Comparison of ENCODE assay signal across 12 mouse cellular contexts in genomic region chr12:12871272-12871671, GRCm38 (mm10).
DNase-seq lines count a peak whose midpoint lies in the region; ATAC-seq lines count a peak whose summit lies in the region.
"Had no signal": no experiment of that assay in that cellular context is flagged by ENCODE, and none has a peak within 500 bp of the region (broad histone marks: within the 10 kb centered on the region; RNA-seq: fewer than 3 reads in every experiment).

No protein-coding gene starts in this region.

- no peaks in the 10 kb centered on the region for H3K36me3 ChIP-seq in forebrain, embryonic 13.5 days (ENCODE audit: poor library complexity, severe bottlenecking)
- no peaks in the 10 kb centered on the region for H3K36me3 ChIP-seq in forebrain, embryonic 11.5 days (ENCODE audit: control insufficient read depth, insufficient read depth, low read length)
- H3K36me3 ChIP-seq in liver, embryonic 12.5 days, result no peaks in the 10 kb centered on the region

- H3K4me2 ChIP-seq in forebrain, embryonic 13.5 days, result no peak overlapping the region
- no peak overlapping the region for H3K4me2 ChIP-seq in forebrain, embryonic 11.5 days (ENCODE audit: low read depth, low read length, severe bottlenecking)
- no peak overlapping the region for H3K4me2 ChIP-seq in liver, embryonic 12.5 days

- no peak for DNase-seq in forebrain, embryonic 11.5 days (ENCODE audit: low spot score)
- DNase-seq in testis, postnatal 14 days (ENCODE audit: low spot score), result peak; percentile 11
- DNase-seq in testis, postnatal 10 days (ENCODE audit: low spot score), result no peak
- DNase-seq in left cerebral cortex, postnatal 14 days (ENCODE audit: low spot score in 2 of 2), result peak; percentile 22 to 49
- peak; percentile 57 for DNase-seq in right cerebral cortex, postnatal 4 days
- DNase-seq: heart, postnatal 14 days; thymus, postnatal 14 days had no signal

- H3K9me3 ChIP-seq in forebrain, embryonic 13.5 days (replicated peaks), result no peaks in the 10 kb centered on the region
- H3K9me3 ChIP-seq in forebrain, embryonic 11.5 days (ENCODE audit: control insufficient read depth, low read length), result no peaks in the 10 kb centered on the region
- H3K9me3 ChIP-seq in liver, embryonic 12.5 days (replicated peaks), result no peaks in the 10 kb centered on the region

- H3K27me3 ChIP-seq in forebrain, embryonic 13.5 days, result no peaks in the 10 kb centered on the region
- no peaks in the 10 kb centered on the region for H3K27me3 ChIP-seq in forebrain, embryonic 11.5 days (ENCODE audit: control insufficient read depth, insufficient read depth, low read length)
- no peaks in the 10 kb centered on the region for H3K27me3 ChIP-seq in liver, embryonic 12.5 days (replicated peaks)

- no peak overlapping the region for H3K9ac ChIP-seq in forebrain, embryonic 13.5 days
- H3K9ac ChIP-seq in forebrain, embryonic 11.5 days (ENCODE audit: low read length), result no peak overlapping the region
- H3K9ac ChIP-seq in liver, embryonic 12.5 days, result no peak overlapping the region

- ATAC-seq in forebrain, embryonic 13.5 days, result peak; percentile 60
- no peak for ATAC-seq in forebrain, embryonic 11.5 days (replicated peaks; ENCODE audit: low FRiP score)
- no peak for ATAC-seq in liver, embryonic 12.5 days
- ATAC-seq in megakaryocyte-erythroid progenitor cell, adult 5-6 weeks (replicated peaks; ENCODE audit: low FRiP score, low TSS enrichment, poor library complexity, severe bottlenecking), result no peak
- ATAC-seq: activated CD4-positive, CD25-positive, alpha-beta regulatory T cell, adult 4 months had no signal

- H3K27ac ChIP-seq in forebrain, embryonic 13.5 days, result peak overlapping the region; percentile 86
- H3K27ac ChIP-seq in forebrain, embryonic 11.5 days (ENCODE audit: low read depth, low read length), result no peak overlapping the region
- H3K27ac ChIP-seq in liver, embryonic 12.5 days, result no peak overlapping the region
- H3K27ac ChIP-seq: left cerebral cortex, adult 2 months had no signal

- H3K4me1 ChIP-seq in forebrain, embryonic 13.5 days, result peaks cover 59% of the 10 kb centered on the region
- 0 out of 2 replicates have a peak, but pooled peaks cover 3% of the 10 kb centered on the region for H3K4me1 ChIP-seq in forebrain, embryonic 11.5 days (replicated peaks; ENCODE audit: control insufficient read depth, insufficient read depth, low read length)
- no peaks in the 10 kb centered on the region; the same call in 1 of the 2 replicates for H3K4me1 ChIP-seq in liver, embryonic 12.5 days

- H3K4me3 ChIP-seq in forebrain, embryonic 13.5 days, result no peak overlapping the region
- H3K4me3 ChIP-seq in forebrain, embryonic 11.5 days (ENCODE audit: low read depth, low read length), result no peak overlapping the region
- no peak overlapping the region for H3K4me3 ChIP-seq in liver, embryonic 12.5 days
- H3K4me3 ChIP-seq: left cerebral cortex, adult 2 months had no signal

- WGBS in forebrain, embryonic 13.5 days, result 32% methylated on average over 4 of the region's 4 CpGs
- WGBS in forebrain, embryonic 11.5 days, result 60% methylated on average over 4 of the region's 4 CpGs
- 68% methylated on average over 4 of the region's 4 CpGs for WGBS in liver, embryonic 12.5 days (ENCODE audit: insufficient replicate concordance)

- intact Hi-C loops in left cerebral cortex, postnatal 14 days (cut with DNase I), result no loop called here

Comparison
In these comparisons a context has a peak if more than half of its experiments do, and no peak if none do; other contexts are left out.
1. DNase-seq: peak in testis, postnatal 14 days (single experiment), left cerebral cortex, postnatal 14 days (2 of 2) and right cerebral cortex, postnatal 4 days (single experiment); none in forebrain, embryonic 11.5 days (single experiment) and testis, postnatal 10 days (single experiment).